Mouse (Mus musculus) left cerebral cortex, adult 2 months (tissue): ENCODE data around the gene Pold2. TPM values are rescaled to one million over a fixed set of nuclear protein-coding genes. Genes with fewer than 3 reads are reported as not detected.

Source experiments
- DNase-seq, 2 experiments: peaks; one replicate each; pipeline ENCODE4 v3.0.0; 2021 to 2022; ENCODE audit warnings: low spot score in 2 of 2, mixed read lengths in 1 of 2; ENCODE audit errors: extremely low spot score in 1 of 2
- H3K27ac ChIP-seq: fragments of 200-600 bp; 2 replicates; pipeline ENCODE4 v1.8.1; 2022
- H3K4me3 ChIP-seq: fragments of 200-600 bp; 2 replicates; pipeline ENCODE4 v1.8.1; 2022
- CTCF ChIP-seq: fragments of 200-600 bp; IDR thresholded peaks from 2 replicates; pipeline ENCODE4 v1.8.1; 2022; ENCODE audit warnings: antibody characterized with exemption, mild to moderate bottlenecking, moderate library complexity
- intact Hi-C: fragments of 180-260 bp; cut with DNase I; formaldehyde crosslinking; loops from one replicate; pipeline ENCODE4 v1.15.1; 2025
- total RNA-seq, 2 experiments: library from RNA; stranded (reverse); gene quantifications; 2 replicates each; pipeline ENCODE4 v1.2.3; 2021

Pold2 gene
- total RNA-seq, 2 experiments from 2014 or later, result 18.7 to 20.7 TPM

DNA sequence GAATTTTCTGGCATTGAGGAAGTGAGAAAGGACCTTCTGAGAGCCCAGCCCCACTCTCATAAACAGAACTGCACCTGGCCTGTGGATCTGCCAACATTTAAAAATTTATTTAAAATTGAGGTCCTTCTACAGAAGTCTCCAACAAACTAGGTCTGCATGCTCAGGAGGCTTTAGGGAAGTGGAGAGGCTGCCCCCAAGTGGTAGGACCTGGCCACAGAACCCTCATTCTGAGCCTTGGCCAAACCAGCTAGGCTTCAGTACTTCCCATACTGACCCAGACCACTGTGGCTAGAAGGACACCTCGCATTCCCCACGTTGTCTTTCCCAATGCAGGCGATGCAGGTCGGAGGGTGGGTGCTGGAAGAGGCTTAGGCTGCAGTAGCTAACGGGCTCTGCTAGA, 34.5 kb upstream of the Pold2 start:
- Histone ChIP-seq H3K27ac (0 out of 2 replicates have a peak overlapping the region, but pooled peaks have one; percentile 30), H3K4me3 (no peak overlapping the region)
- DNase-seq, result peak; percentile 66 to 71
- TF ChIP-seq CTCF, result peak; percentile 78
- intact Hi-C loops, result loop anchor here (2.0 kb wide), 1 partner anchor 26 kb away; no protein-coding TSS in a partner anchor

DNA sequence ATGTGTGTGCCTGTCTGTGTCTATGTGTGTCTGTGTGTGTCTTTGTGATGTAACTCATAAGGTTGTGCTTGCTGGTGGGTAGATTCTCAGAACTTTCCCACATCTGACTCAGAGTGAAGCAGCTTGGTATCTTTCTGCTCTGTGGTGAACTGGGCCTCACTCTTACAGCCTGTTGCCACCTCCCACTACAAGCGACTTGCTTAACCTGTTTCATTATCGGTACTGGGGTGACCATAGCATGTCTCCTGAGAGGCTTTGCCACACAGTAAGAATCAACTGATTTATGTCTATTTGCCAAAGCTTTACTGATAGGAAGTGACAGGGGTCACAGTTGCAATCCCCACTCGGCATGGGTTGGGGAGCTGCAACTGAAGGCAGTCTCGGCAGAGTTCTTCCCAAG, 30.6 kb upstream of the Pold2 start:
- Histone ChIP-seq H3K27ac (no peak overlapping the region), H3K4me3 (no peak overlapping the region)
- DNase-seq, result no peak
- intact Hi-C loops, result no loop called here
- TF ChIP-seq CTCF, result no peak

DNA sequence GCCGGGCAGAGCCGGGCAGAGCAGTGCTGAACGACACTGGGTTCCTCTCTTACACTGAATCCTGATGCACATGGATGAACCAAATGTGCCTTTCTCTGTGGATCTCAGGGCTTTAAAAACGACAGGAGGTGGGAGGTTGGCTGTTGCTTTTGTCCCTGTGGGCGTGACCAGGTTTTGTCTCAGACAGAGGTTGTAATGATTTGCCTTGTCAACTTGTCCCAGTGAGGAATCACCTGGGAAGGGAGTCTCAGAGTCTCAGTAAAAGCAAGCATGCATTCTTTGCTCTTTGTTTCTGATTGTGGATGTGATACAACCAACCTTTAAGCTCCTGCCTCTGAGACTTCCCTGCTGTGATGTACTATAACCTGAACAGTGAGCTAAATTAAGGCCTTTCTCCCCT, 29.0 kb upstream of the Pold2 start:
- no peak for TF ChIP-seq CTCF
- no peak for DNase-seq
- intact Hi-C loops, result no loop called here
- Histone ChIP-seq H3K4me3 (no peak overlapping the region), H3K27ac (no peak overlapping the region)

DNA sequence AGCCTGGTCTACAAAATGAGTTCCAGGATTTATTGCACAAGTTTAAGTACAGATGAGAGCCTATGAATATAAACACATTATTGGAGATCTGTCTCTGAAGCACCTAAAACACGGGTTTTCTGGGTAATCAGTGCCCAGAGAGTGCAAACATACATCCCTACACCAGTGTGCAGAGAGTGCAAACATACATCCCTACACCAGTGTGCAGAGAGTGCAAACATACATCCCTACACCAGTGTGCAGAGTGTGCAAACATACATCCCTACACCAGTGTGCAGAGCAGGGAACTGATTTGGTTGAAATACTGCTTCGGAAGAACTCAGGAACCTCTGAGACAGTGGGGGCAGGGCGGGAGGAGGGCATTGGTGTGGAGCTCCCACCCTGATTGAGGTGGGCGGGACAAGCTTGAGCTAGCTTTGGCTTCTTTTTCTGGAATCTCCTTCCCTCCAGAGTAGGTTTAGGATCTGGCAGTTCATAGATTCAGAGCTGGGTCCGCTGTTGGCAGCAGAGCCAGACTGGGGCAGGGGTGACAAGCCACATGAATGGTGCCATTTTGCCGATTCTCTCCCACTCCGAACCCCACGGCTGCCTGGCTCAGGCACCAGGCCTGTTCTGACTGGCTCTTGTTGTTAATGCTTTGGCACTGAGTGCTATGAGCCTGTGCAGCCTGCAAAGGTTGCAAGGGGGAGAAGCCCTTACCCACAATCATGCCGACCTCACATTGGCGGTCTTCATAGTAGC, 27.9 kb upstream of the Pold2 start:
- no peak for DNase-seq
- no peak for TF ChIP-seq CTCF
- intact Hi-C loops, result no loop called here

DNA sequence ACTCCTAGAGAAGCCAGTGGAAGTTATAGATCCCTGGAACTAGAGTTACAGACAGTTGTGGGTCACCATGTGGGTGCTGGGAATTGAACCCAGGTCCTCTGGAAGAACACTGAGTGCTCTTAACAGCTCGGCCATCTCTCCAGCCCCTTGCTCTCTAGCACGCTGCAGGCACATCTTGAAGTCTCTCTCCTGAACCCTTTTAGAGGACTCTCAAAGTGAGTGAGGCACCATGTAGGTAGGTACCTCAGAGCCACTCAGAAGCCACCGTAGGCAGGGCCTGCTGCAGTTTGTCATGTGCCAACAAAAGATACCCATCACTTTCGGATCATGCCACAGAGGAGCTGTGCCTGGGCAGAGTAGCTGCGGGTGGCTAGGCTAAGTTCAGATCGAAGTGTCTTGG, 26.8 kb upstream of the Pold2 start:
- intact Hi-C loops, result no loop called here
- no peak for DNase-seq
- no peak for TF ChIP-seq CTCF
- no peak overlapping the region for H3K27ac ChIP-seq
- H3K4me3 ChIP-seq, result no peak overlapping the region

More for the DNA sequence above, 27.9 kb upstream of the Pold2 start:
- H3K27ac ChIP-seq, result no peak overlapping the region; the same call in 1 of the 2 replicates
- no peak overlapping the region for H3K4me3 ChIP-seq

DNA sequence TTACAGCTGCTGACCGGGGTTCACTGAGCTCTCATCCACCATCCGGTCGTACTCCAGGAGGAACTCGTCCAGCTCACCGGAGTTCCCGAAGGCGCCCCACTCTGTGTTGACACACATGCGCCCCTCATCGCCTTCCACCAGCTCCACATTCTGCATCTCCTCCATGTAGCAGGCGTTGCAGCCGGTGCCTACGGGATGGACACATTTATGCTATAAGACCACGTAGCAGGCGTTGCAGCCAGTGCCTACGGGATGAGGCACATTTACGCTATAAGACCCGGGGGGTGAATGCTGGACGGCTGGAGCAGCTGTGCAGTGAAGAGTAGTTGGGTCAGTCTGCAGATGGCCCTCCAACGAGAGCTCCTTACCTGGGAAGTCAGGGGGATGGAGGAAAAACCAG, 26.3 kb upstream of the Pold2 start:
- no peak overlapping the region for H3K4me3 ChIP-seq
- intact Hi-C loops, result no loop called here
- no peak overlapping the region; the same call in 1 of the 2 replicates for H3K27ac ChIP-seq
- TF ChIP-seq CTCF, result no peak
- DNase-seq, result no peak

DNA sequence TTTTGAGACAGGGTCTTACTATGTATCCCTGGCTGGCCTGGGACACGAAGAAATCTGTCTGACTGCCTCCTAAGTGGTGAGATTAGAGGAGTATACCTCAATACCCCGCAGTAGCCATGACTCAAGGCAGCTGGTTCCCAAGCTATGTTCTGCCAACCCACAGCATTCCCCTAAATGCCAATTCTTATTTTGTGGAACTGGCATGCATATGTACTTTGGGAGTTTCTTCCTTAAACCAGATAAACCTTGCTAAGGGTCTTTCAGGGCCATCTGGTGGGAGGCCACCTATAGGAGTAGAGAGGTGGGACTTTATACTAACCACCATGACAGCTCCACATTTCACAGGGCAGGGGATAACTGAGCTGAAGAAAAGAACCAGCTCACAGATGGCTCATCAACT, 25.8 kb upstream of the Pold2 start:
- no peak overlapping the region; the same call in none of the 2 replicates for H3K27ac ChIP-seq
- intact Hi-C loops, result no loop called here

DNA sequence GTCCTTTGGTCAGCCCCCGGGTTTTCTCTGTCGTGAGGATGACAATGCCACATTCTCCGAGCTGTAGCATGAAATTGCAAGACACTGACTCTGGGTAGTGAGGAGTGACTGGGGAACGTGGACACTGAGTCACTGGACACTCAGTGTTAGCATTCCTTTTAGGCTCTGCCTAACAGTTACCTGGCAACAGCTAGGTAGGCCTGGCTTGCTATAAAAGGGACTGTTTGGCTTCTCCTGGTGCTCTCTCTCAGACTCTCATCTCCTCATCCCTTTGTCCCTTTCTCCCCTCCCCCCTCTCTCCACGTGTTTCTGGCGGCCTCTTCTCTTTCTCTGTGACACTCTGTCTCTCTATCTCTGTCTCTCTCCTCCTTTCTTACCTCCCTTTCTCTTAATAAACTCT, 24.3 kb upstream of the Pold2 start:
- DNase-seq, result no peak
- peak overlapping the region; percentile 73 for H3K27ac ChIP-seq
- intact Hi-C loops, result no loop called here

More for the DNA sequence above, 25.8 kb upstream of the Pold2 start:
- no peak for TF ChIP-seq CTCF
- no peak overlapping the region for H3K4me3 ChIP-seq
- peak in 1 of 2 experiments; percentile 33 for DNase-seq

DNA sequence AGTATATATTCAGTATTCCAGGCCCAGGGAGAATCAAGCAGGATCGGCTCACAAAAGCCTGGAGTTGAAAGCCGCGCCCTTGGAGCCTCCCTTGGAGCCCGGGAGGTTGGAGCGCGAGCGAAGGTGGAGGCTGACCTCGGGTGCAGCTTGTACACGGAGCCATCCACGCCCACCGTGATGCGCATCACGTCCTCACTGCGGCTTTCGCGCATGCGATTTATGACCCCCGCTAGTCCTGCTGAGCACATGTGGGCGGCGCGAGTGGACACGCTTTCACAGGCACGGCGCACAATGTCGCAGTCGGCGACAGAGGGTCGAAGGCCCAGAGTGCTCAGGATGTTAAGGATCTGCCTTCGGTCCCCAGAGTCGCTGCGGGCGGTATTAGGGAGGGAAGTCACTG, 23.9 kb upstream of the Pold2 start:
- no peak for TF ChIP-seq CTCF
- H3K27ac ChIP-seq, result peak overlapping the region; percentile 73
- intact Hi-C loops, result no loop called here
- peak; percentile 50 to 71 for DNase-seq
- H3K4me3 ChIP-seq, result peak overlapping the region; percentile 33

More for the DNA sequence above, 24.3 kb upstream of the Pold2 start:
- H3K4me3 ChIP-seq, result peak overlapping the region; percentile 33
- TF ChIP-seq CTCF, result no peak

DNA sequence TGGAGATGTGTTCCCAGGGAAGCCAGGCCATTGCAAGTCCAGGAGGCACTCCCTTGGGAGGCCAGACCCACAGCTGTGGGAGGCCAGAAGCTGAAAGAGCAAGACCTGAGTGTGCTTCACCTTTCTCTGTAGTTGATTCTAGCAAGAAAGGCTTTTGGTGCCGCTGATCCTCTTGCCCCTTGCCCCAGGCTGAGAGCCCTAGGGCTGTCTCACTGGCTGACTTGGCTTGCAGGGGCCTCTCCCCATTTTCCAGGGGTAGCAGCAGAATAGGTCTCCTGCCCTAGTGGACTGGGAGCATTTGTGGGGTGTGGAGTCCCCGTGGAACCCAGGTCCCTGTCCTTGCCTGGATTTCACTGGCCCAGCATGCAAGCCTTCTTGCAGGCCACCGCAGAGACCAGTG, 23.2 kb upstream of the Pold2 start:
- DNase-seq, result no peak
- peak overlapping the region; percentile 33; the same call in 1 of the 2 replicates for H3K4me3 ChIP-seq
- intact Hi-C loops, result no loop called here
- H3K27ac ChIP-seq, result peak overlapping the region; percentile 73
- no peak for TF ChIP-seq CTCF

DNA sequence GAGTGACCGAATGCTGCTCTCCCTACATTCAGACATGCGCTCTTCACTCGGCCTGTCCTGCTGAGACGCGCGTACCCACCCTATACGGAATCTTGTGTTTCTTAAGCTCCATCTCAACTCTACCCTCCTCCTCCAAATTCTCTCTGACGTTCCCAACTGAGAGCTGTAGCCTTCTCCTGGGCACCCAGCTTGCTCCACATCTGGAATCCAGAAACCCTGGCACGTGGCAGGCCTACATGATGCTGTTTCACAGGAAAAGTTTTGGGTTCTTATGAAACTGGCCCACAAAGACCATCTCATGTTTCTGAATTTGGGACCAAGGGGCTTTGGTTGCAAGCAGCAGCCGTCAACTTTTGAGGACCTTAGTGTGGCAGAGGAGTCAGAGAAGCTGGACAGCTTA, 21.2 kb upstream of the Pold2 start:
- intact Hi-C loops, result no loop called here

DNA sequence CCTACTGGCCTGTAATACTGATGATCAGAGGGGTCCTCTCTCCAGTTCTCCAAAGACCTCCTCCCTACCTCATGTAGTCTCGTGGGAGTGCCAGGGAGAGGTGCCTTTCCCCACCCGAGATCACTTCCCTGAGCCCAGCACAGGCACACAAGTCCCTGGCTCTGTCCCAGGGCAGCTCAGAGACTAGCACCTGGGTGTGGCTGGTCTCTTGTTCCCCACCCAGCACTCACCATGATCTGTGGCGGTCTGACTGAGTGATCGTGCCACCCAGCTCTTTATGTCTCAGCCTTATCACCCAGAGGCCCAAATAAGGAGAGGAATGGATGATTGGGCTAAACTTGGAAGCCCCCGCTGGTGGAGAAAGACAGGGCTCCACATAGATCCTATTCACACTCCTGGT, 20.4 kb upstream of the Pold2 start, which contains the start of gene Myl7:
Gene Myl7, minus strand, starts transcription at position 252 of the 400 bp plus-strand sequence.
- H3K27ac ChIP-seq, result no peak within 1 kb of the TSS
- TF ChIP-seq CTCF, result no peak
- intact Hi-C loops, result no loop called here
- H3K4me3 ChIP-seq, result no peak within 1 kb of the TSS
- no peak for DNase-seq

More for the DNA sequence above, 21.2 kb upstream of the Pold2 start:
- Histone ChIP-seq H3K4me3 (no peak overlapping the region), H3K27ac (no peak overlapping the region)
- DNase-seq, result no peak
- TF ChIP-seq CTCF, result no peak

DNA sequence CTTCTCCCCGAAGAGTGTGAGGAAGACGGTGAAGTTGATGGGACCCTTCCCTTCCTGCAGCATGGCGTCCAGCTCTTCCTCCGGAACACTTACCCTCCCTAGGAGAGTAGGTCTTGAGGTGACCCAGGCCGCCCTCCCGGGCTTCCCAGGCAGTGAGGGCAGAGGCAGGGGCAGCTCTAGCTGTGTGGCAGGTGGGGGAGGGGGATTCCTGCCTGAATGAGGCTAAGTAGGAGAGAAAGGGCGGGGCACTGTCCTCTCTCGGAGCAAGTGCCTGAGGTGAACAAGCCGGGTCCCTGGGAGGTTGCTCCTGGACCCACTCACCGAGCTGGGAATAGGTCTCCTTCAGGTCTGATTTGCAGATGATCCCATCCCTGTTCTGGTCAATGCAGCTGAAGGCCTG, 19.7 kb upstream of the Pold2 start:
- Histone ChIP-seq H3K4me3 (no peak overlapping the region), H3K27ac (no peak overlapping the region)
- no peak for DNase-seq
- TF ChIP-seq CTCF, result no peak
- intact Hi-C loops, result no loop called here
